Mouse (Mus musculus) embryonic fibroblast, embryonic 13.5 days (primary cell): ENCODE results near the gene Cyb5r1.

Source experiments
- CTCF ChIP-seq: IDR thresholded peaks from 2 replicates; pipeline ENCODE4 v1.5.1; 2011; ENCODE audit warnings: mild to moderate bottlenecking, control low read depth, low read length, moderate library complexity, borderline replicate concordance; ENCODE audit not compliant: insufficient read depth
- POLR2A ChIP-seq: IDR thresholded peaks from 2 replicates; pipeline ENCODE4 v1.6.1; 2011; ENCODE audit warnings: low read depth, mild to moderate bottlenecking, control low read depth, low read length, moderate library complexity

DNA sequence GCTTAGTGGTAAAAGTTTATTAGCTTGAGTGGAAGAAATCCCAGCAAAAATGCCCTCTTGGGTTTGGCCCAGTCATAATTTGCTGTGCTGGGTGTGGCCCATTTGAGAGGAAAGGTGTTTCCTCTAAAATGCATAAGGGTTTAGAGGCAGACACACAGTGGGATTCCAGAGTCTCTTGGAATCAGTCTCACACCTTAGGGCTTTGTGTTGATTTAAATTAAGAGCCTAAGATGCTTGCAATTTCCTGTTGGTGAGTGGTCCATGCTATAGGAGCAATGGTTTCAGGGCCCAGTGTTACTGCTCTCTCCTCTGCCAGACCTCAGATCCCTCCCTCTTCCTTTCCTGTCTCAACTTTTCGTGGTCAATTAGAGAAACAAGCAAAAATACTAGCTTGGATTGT, 13.8 kb downstream of the Cyb5r1 start:
- TF ChIP-seq CTCF (no peak), POLR2A (no peak)
